9 mouse cellular contexts compared by ENCODE assay signal in genomic region chr5:35177332-35177731, GRCm38 (mm10).
DNase-seq lines count a peak whose midpoint lies in the region; ATAC-seq and TF ChIP-seq lines count a peak whose summit lies in the region.
"Had no signal": no experiment of that assay in that cellular context is flagged by ENCODE, and none has a peak within 500 bp of the region (broad histone marks: within the 10 kb centered on the region; RNA-seq: fewer than 3 reads in every experiment).

No protein-coding gene starts in this region.

- WGBS in liver, embryonic 14.5 days (ENCODE audit: insufficient replicate concordance): 59% methylated on average over 4 of the region's 4 CpGs

- H3K9ac ChIP-seq in liver, embryonic 14.5 days (replicated peaks): no peak overlapping the region

- DNase-seq in cerebellum, adult 8-10 months: peak; percentile 50
- no peak for DNase-seq in cerebellum, adult 9-10 months
- DNase-seq in left cerebral cortex, postnatal 25 days (ENCODE audit: low spot score in 2 of 2): peak; percentile 30
- no peak for DNase-seq in left cerebral cortex, postnatal 10 days (ENCODE audit: extremely low spot score in 1 of 2, low spot score in 2 of 2)
- DNase-seq in brain, embryonic 14.5 days (ENCODE audit: low read depth): no peak
- no peak for DNase-seq in liver, embryonic 14.5 days (ENCODE audit: low read depth in 3 of 3, low spot score in 3 of 3)
- no peak for DNase-seq in gastrocnemius, adult 8-10 months (ENCODE audit: low spot score in 2 of 2)
- DNase-seq in ovary, adult 18-20 months (ENCODE audit: low spot score): no peak

- TF ChIP-seq CTCF in brain, embryonic 14.5 days (IDR thresholded peaks at IDR 0.05; ENCODE audit: borderline replicate concordance, extremely low read depth, insufficient read depth, insufficient read length): peak; percentile 57
- TF ChIP-seq CTCF in liver, embryonic 14.5 days (IDR thresholded peaks at IDR 0.05; ENCODE audit: low read depth): peak; percentile 77

- no peaks in the 10 kb centered on the region for H3K9me3 ChIP-seq in liver, embryonic 14.5 days (ENCODE audit: control insufficient read depth, low read length)
- H3K9me3 ChIP-seq: G1E had no signal

- H3K4me2 ChIP-seq in liver, embryonic 14.5 days (ENCODE audit: low read depth): no peak overlapping the region

- peaks cover 0 to 6% of the 10 kb centered on the region in 2 experiments; a peak in 2 of 4 replicates for H3K4me1 ChIP-seq in liver, embryonic 14.5 days (replicated peaks; ENCODE audit: control insufficient read depth in 2 of 2, insufficient read depth in 2 of 2, low read length in 1 of 2)

- TF ChIP-seq EP300 in liver, embryonic 14.5 days (IDR thresholded peaks at IDR 0.05; ENCODE audit: low read depth): no peak

- no peak overlapping the region for H3K27ac ChIP-seq in liver, embryonic 14.5 days

- no peak for ATAC-seq in liver, embryonic 14.5 days (ENCODE audit: insufficient read depth)

- H3K27me3 ChIP-seq in liver, embryonic 14.5 days (ENCODE audit: control insufficient read depth, insufficient read depth, low read length): no peaks in the 10 kb centered on the region

- no peak for TF ChIP-seq POLR2A in brain, embryonic 14.5 days (IDR thresholded peaks at IDR 0.05; ENCODE audit: borderline replicate concordance, extremely low read depth, insufficient read depth, insufficient read length, poor library complexity, severe bottlenecking)

- intact Hi-C loops in left cerebral cortex, postnatal 25 days (cut with DNase I): loop anchor here (1.0 to 5.0 kb wide), 2 partner anchors 100 to 171 kb away; partner anchors contain the start of gene Adra2c
- intact Hi-C loops in left cerebral cortex, postnatal 10 days (cut with DNase I): loop anchor here (2.0 kb wide), 1 partner anchor 171 kb away; no protein-coding TSS in a partner anchor

- H3K36me3 ChIP-seq in liver, embryonic 14.5 days (replicated peaks; ENCODE audit: control insufficient read depth, insufficient read depth, low read depth): no peaks in the 10 kb centered on the region
- H3K36me3 ChIP-seq: G1E had no signal

- H3K4me3 ChIP-seq in liver, embryonic 14.5 days (ENCODE audit: insufficient read depth in 1 of 2, low read depth in 2 of 2, low read length in 2 of 2): no peak overlapping the region

Comparison
In these comparisons a context has a peak if more than half of its experiments do, and no peak if none do; other contexts are left out.
1. DNase-seq: peak in cerebellum, adult 8-10 months (single experiment) and left cerebral cortex, postnatal 25 days (2 of 2); none in cerebellum, adult 9-10 months (single experiment), left cerebral cortex, postnatal 10 days (0 of 2), brain, embryonic 14.5 days (single experiment), liver, embryonic 14.5 days (0 of 3), gastrocnemius, adult 8-10 months (0 of 2) and ovary, adult 18-20 months (single experiment).